Mouse (Mus musculus) olfactory bulb, adult 2 months (tissue): ENCODE measurements around the gene Sox6.

ENCODE experiments used
- CTCF ChIP-seq: fragments of 200-500 bp; IDR thresholded peaks from 2 replicates; pipeline ENCODE4 v1.5.1; 2012; ENCODE audit warnings: low read depth, mild to moderate bottlenecking, low read length, moderate library complexity; ENCODE audit not compliant: insufficient read depth
- POLR2A ChIP-seq: fragments of 200-500 bp; IDR thresholded peaks from 2 replicates; pipeline ENCODE4 v1.6.1; 2012; ENCODE audit warnings: mild to moderate bottlenecking, low read depth, low read length, moderate library complexity; ENCODE audit not compliant: insufficient read depth

DNA sequence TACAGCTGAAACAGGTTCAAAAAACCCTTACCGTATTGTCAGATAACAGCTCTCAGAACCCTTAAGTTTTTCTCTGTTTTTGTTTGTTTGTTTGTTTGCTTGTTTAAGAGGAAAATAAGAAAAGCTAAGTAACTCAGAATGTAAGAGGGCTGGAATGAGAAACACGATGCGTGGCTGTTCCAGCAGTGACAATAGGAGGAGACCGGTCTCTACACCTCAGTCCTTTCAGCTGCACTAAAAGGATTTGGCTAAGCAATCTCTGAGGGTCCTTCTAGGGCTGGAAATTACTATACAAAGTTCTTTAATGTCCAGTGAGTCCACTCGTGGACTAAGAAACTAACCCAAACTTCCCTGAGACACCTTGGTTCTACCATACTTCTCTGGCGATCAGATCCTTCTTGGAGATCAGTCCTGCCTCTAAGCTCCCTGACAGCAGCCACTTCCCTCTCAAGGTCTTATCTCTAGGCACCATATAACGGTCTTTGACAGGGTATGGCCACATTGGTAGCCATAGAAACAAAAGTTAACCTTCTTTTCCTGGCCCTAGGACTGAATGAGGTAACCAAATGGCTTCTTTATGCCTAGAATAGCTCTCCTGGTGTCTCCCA is 488.3 kb downstream of the Sox6 start:
- TF ChIP-seq POLR2A (no peak), CTCF (no peak)
